Mouse (Mus musculus) cerebellum, adult 11 months (tissue): ENCODE measurements at regions not wholly inside any gene's neighbourhood (a gene's known extent, or its start where the extent isn't known, plus 50 kb on each side); places are given as distances from the start of the nearest gene placed in this dataset.

Source experiments
- DNase-seq: peaks from one replicate; pipeline ENCODE4 v3.0.0; 2022

GRCm38 (mm10) chr1:81516575-81517210 is 439.9 kb downstream of the Nyap2 start:
- no peak for DNase-seq

- no peak for DNase-seq
These were observed 443.9 kb downstream of the Nyap2 start for GRCm38 (mm10) chr1:81520420-81521273.

DNA sequence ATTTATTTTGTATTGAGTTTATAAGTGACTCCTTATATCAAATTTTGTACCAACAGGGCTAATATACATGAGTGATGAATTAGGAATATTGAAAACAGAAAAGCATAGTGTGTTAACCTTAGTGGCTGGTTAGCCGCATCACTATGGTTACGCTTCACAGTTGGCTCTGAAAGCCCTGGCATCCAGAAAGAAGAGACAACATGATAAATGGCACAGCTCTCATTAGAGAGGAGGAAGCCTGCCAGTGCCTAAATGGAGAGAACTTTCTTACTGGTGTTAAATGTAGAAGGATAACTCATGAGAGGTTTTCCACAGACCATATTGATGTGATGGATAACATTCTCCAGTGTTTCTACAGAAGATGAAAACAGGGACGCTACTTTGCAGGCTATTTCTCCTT is 446.2 kb downstream of the Nyap2 start:
- no peak for DNase-seq

DNA sequence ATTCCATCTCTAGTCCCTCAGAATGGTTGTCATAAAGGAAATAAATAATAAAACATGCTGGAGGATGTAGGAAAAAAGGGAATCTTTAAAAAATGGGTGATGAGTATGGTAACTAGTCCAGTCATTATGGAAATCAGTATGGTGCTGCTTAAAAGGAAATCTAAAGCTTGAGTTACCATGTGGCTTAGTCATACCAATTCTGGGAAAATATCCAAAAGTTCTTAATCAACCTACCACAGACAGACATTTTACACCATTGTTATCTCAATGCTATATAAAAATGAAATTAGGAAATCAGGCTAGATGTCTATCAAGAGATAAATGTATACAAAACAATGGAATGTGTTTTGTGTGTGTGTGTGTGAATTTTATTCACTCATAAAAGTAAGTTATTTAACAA is 449.1 kb downstream of the Nyap2 start:
- DNase-seq = no peak

DNA sequence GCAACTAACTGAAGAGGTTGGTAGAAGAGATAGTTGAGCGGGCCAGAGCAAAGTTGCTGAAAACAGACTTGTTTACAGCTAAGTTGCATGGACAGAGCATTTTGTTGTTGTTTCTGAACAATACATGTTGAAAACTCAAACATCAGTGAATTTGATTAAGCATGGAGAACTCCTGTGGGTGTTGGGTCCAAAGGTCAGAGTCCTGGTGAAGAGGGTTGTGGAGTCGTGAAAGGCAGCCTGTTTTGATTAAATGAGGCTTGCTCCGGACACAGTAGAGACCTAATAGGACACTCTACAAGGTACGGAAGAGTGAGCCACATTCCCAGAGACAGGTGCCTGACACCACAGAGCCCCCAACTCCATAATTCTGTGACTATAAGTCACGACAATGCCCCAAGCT is 461.1 kb downstream of the Nyap2 start:
- no peak for DNase-seq

DNA sequence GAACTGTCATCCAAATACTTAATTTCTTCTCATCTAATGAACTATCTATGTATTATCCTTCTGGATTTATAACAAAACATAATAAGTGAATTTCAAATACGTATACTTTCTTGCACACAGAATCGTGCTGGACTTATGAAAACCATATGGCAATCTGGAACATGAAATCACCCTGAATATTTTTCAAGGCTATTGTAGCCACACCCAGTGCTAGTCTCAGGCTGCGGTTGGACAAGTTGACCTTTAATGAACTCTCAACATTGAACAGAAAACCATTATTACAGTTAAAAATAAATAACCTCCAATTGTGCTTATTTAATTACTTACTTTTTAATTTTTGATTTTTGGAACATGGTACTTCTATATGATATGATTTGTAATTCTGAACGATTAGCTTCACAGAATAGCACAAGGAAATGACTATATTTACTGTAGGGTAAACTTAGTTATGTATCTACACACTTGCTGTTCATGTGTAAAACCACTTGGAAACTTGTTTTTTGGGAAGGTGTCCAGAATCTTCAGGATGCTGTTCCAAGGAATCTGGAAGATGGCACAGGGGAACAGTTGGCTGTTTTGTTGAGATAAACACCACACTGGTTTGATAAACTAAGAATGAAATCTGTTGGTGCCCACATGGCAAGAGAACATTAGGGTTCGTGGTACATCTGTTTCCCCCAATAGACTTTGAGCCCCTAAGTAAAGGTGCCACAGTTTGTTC is 463.0 kb downstream of the Nyap2 start:
- DNase-seq = no peak

- no peak for DNase-seq
These were observed 472.2 kb downstream of the Nyap2 start for GRCm38 (mm10) chr1:81548906-81549305.

GRCm38 (mm10) chr1:81549706-81550105 is 473.0 kb downstream of the Nyap2 start:
- no peak for DNase-seq

GRCm38 (mm10) chr1:81552731-81553130 is 476.0 kb downstream of the Nyap2 start:
- DNase-seq = no peak

DNA sequence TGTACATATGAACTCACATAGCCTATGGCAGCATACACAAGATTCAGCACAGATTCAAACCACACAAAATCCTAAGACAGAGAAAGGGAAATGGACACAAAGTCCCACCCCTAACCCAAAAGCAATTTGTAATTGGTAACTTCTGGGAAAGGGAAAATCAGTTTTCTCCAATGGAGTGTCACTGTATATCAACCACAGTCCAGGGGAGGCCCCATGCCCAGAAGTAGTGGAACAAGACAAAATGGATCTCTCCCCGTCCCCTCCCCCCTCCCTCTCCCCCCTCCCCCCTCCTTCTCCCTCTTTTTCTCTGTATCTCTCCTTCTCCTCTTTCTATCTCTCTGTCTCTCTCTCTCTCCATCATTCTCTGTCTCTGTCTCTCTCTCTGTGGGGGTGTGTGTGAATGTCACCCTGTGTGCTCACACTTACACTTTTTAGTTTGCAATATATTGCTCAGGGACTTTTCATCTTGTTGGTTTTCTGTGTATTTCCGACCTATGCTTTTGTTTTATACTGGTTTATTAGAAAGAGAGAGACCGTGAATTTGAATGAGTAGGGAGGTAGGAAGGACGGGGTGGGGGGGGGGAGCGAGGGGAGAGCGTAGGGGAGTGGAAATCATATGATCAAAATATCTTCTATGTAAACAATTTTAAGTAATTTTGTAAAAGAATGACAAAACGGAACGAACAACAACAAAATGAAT is 500.4 kb downstream of the Nyap2 start:
- no peak for DNase-seq

- no peak for DNase-seq
These were observed 501.0 kb downstream of the Nyap2 start for GRCm38 (mm10) chr1:81577665-81578201.

- no peak for DNase-seq
These were observed 504.5 kb downstream of the Nyap2 start for GRCm38 (mm10) chr1:81581208-81581607.

GRCm38 (mm10) chr1:81587780-81588307 is 511.1 kb downstream of the Nyap2 start:
- DNase-seq = no peak

GRCm38 (mm10) chr1:81591623-81592022 is 514.9 kb downstream of the Nyap2 start:
- DNase-seq = no peak

GRCm38 (mm10) chr1:81593280-81594182 is 516.8 kb downstream of the Nyap2 start:
- peak; percentile 25 for DNase-seq

GRCm38 (mm10) chr1:81594183-81594515 is 517.4 kb downstream of the Nyap2 start:
- DNase-seq = no peak

- DNase-seq = no peak
These were observed 517.9 kb downstream of the Nyap2 start for GRCm38 (mm10) chr1:81594606-81595005.

DNA sequence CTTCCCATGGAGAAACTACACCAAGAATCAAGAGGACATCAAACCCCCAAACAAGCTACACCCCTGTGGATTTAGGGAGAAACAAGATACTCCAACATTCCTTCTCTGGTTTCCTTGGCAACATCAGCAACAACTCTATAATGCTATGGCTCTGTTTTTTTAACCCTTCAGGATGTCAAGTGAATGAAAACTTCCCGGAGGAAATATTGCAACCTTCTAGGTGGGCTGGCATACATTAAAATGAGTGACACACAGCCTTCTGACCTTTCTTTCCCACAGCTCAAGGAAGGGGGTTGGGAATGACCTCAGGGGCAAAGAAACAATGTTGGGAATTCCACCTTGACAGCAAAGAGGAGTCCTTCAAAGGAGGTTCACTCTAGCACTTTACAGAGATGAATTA is 532.0 kb downstream of the Nyap2 start:
- DNase-seq = no peak

DNA sequence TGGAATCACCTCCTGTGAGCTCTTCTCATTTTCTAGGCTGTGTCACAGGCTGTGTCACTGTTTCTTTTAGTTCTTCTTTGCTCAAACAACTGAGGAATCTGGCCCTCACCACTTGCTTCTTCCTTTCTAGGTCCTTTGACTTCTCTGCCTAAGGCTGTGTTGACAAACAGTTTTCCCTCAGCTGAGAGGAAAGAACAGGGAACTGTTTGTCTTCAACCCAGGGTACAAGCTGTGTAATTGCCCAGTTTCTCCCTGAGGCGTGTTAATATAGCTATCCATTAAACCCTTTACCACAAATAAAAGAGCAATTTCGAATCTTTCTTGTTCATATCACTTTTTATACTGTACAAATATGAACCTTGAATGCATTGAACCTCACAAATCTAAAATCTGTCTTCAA is 542.1 kb downstream of the Nyap2 start:
- DNase-seq = no peak

DNA sequence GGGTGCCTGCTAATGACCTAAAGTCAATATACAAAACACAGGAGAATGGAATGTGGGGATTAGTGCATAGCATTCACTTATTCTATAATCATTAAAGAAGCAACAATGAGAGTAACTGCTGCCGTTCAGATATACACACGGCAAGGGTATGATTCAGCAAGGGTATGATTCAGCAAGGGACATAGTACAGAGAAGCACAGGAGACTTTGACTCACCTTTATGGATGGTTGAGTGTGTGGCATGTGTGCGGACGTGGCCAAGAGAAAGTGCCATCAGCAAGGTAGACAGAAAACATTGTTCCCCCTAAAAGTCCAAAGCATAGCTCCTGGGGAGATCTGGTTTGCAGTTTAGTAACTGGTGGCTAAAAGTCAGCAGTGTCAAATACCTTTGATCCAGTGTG is 547.4 kb downstream of the Nyap2 start:
- no peak for DNase-seq

DNA sequence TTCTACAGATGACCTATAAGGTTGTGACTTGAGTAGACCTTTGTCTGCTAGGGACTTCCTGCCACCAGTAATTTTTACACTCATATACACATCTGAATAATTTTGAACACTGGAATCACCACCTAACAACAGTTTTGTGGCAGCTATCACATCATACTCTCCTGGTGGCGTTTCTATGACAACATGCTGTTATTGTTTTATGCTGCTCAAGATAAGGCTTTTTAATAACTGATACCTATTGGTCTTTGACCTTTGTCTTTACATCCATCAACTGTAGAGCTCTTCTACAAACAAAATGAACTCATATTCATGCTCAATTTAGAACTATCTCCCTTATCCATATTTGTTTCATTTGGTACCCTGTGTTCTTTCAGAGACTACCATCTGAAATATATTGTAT is 556.0 kb downstream of the Nyap2 start:
- DNase-seq = no peak

- no peak for DNase-seq
These were observed 560.6 kb downstream of the Nyap2 start for GRCm38 (mm10) chr1:81637357-81637756.
